Mouse (Mus musculus) stomach, embryonic 14.5 days (tissue): ENCODE results near the gene Tmem246. TPM values are rescaled to one million over a fixed set of nuclear protein-coding genes. Genes with fewer than 3 reads are reported as not detected.

ENCODE experiments used
- ATAC-seq: fragments of 200-750 bp; cut with Nextera tagmentation; 2 replicates; pipeline ENCODE4 v1.8.0; 2017; ENCODE audit warnings: low read depth, moderate TSS enrichment; ENCODE audit not compliant: insufficient number of reproducible peaks, insufficient read depth, low FRiP score
- H3K27ac ChIP-seq: fragments of 300-500 bp; sonication (generic); 2 replicates; pipeline ENCODE4 v1.5.1; 2014; ENCODE audit warnings: mild to moderate bottlenecking, low read length, moderate library complexity, mixed read lengths
- H3K27me3 ChIP-seq: fragments of 300-500 bp; sonication (generic); 2 replicates; pipeline ENCODE4 v1.6.1; 2014; ENCODE audit warnings: low read length, control low read depth, mixed read lengths; ENCODE audit not compliant: control insufficient read depth, insufficient read depth
- H3K36me3 ChIP-seq: fragments of 300-500 bp; sonication (generic); 2 replicates; pipeline ENCODE4 v1.6.1; 2014; ENCODE audit warnings: mild to moderate bottlenecking, control low read depth, low read length, moderate library complexity, mixed read lengths; ENCODE audit not compliant: control insufficient read depth, insufficient read depth
- H3K4me1 ChIP-seq: fragments of 300-500 bp; sonication (generic); 2 replicates; pipeline ENCODE4 v1.6.1; 2014; ENCODE audit warnings: low read length, control low read depth, mixed read lengths; ENCODE audit not compliant: control insufficient read depth, insufficient read depth
- H3K4me2 ChIP-seq: fragments of 300-500 bp; sonication (generic); replicated peaks from 2 replicates; pipeline ENCODE4 v1.6.1; 2014; ENCODE audit warnings: low read depth, low read length, control low read depth
- H3K4me3 ChIP-seq: fragments of 300-500 bp; sonication (generic); 2 replicates; pipeline ENCODE4 v1.5.1; 2014; ENCODE audit warnings: low read depth, low read length, control low read depth
- H3K9ac ChIP-seq: fragments of 300-500 bp; sonication (generic); replicated peaks from 2 replicates; pipeline ENCODE4 v1.6.1; 2014; ENCODE audit warnings: low read depth, mild to moderate bottlenecking, control low read depth, low read length, moderate library complexity, mixed read lengths
- H3K9me3 ChIP-seq: fragments of 300-500 bp; sonication (generic); 2 replicates; pipeline ENCODE4 v1.6.1; 2016; ENCODE audit warnings: low read depth, low read length, control low read depth; ENCODE audit not compliant: control insufficient read depth
- WGBS: fragments of 180-500 bp; shearing (Covaris S2); extraction: QIAGEN DNeasy Blood & Tissue Kit; methylation state at CpG from one replicate; pipeline ENCODE4 v1.1.7; 2014; 5-methylcytosine and 5-hydroxymethylcytosine counted together
- polyA plus RNA-seq: library from polyadenylated mRNA; unstranded; fragments of >200 nt; fragmentation: Nextera tagmentation; extraction: Ambion mirVana; gene quantifications from 2 replicates; pipeline ENCODE4 v1.2.1, GENCODE M21; 2014

Gene Tmem246
- polyA plus RNA-seq, 1 experiment from 2014 or later, result 30.1 TPM

GRCm38 (mm10) chr4:49558181-49558580, 39.5 kb downstream of the Tmem246 start:
- Histone ChIP-seq H3K27me3 (no peaks in the 10 kb centered on the region), H3K4me3 (no peak overlapping the region), H3K36me3 (no peaks in the 10 kb centered on the region), H3K4me1 (no peaks in the 10 kb centered on the region), H3K9ac (no peak overlapping the region), H3K27ac (no peak overlapping the region), H3K9me3 (no peaks in the 10 kb centered on the region), H3K4me2 (no peak overlapping the region)
- WGBS, result 51% methylated on average over 2 of the region's 2 CpGs
- no peak for ATAC-seq

- Histone ChIP-seq H3K9ac (no peak overlapping the region), H3K9me3 (no peaks in the 10 kb centered on the region), H3K4me3 (no peak overlapping the region), H3K4me2 (no peak overlapping the region), H3K27ac (no peak overlapping the region), H3K36me3 (no peaks in the 10 kb centered on the region), H3K4me1 (no peaks in the 10 kb centered on the region), H3K27me3 (no peaks in the 10 kb centered on the region)
- 100% methylated on average over 7 of the region's 7 CpGs for WGBS
- no peak for ATAC-seq
These were observed 40.3 kb downstream of the Tmem246 start for GRCm38 (mm10) chr4:49557375-49557774.

- Histone ChIP-seq H3K27ac (no peak overlapping the region), H3K9me3 (no peaks in the 10 kb centered on the region), H3K9ac (no peak overlapping the region), H3K27me3 (no peaks in the 10 kb centered on the region), H3K4me3 (no peak overlapping the region), H3K4me1 (no peaks in the 10 kb centered on the region), H3K36me3 (no peaks in the 10 kb centered on the region), H3K4me2 (no peak overlapping the region)
- ATAC-seq, result no peak
- WGBS, result 69% methylated on average over 5 of the region's 5 CpGs
These were observed 44.3 kb downstream of the Tmem246 start for GRCm38 (mm10) chr4:49553380-49553779.

GRCm38 (mm10) chr4:49549383-49549782, 48.3 kb downstream of the Tmem246 start, which contains the start of gene Aldob:
Gene Aldob, minus strand, starts transcription at chr4:49549546.
- H3K4me1 ChIP-seq, result no peaks in the 10 kb centered on the region
- no peak for ATAC-seq
- H3K4me3 ChIP-seq, result no peak within 1 kb of the TSS
- no peak within 1 kb of the TSS for H3K27ac ChIP-seq
- no peaks in the 10 kb centered on the region for H3K36me3 ChIP-seq
- H3K9me3 ChIP-seq, result no peaks in the 10 kb centered on the region
- 30% methylated on average over 3 of the region's 3 CpGs for WGBS
- no peaks in the 10 kb centered on the region for H3K27me3 ChIP-seq
- no peak within 1 kb of the TSS for H3K4me2 ChIP-seq
- H3K9ac ChIP-seq, result no peak within 1 kb of the TSS

- H3K4me2 ChIP-seq, result no peak overlapping the region
- no peak overlapping the region for H3K27ac ChIP-seq
- ATAC-seq, result no peak
- WGBS, result 89% methylated on average over 7 of the region's 7 CpGs
- H3K9ac ChIP-seq, result no peak overlapping the region
- no peaks in the 10 kb centered on the region for H3K4me1 ChIP-seq
- H3K27me3 ChIP-seq, result no peaks in the 10 kb centered on the region
- no peaks in the 10 kb centered on the region for H3K36me3 ChIP-seq
- no peak overlapping the region for H3K4me3 ChIP-seq
- no peaks in the 10 kb centered on the region for H3K9me3 ChIP-seq
These were observed 50.0 kb downstream of the Tmem246 start for GRCm38 (mm10) chr4:49547544-49548219.

- no peak overlapping the region for H3K27ac ChIP-seq
- no peaks in the 10 kb centered on the region for H3K9me3 ChIP-seq
- no peaks in the 10 kb centered on the region for H3K36me3 ChIP-seq
- no peak overlapping the region for H3K4me2 ChIP-seq
- no peak overlapping the region for H3K4me3 ChIP-seq
- no peak overlapping the region for H3K9ac ChIP-seq
- H3K27me3 ChIP-seq, result no peaks in the 10 kb centered on the region
- ATAC-seq, result no peak
- no peaks in the 10 kb centered on the region for H3K4me1 ChIP-seq
- WGBS, result 71% methylated on average over 6 of the region's 6 CpGs
These were observed 50.7 kb downstream of the Tmem246 start for GRCm38 (mm10) chr4:49546873-49547543.

- no peaks in the 10 kb centered on the region for H3K36me3 ChIP-seq
- no peaks in the 10 kb centered on the region for H3K9me3 ChIP-seq
- ATAC-seq, result no peak
- H3K27ac ChIP-seq, result no peak overlapping the region
- H3K9ac ChIP-seq, result no peak overlapping the region
- H3K27me3 ChIP-seq, result no peaks in the 10 kb centered on the region
- H3K4me1 ChIP-seq, result no peaks in the 10 kb centered on the region
- 80% methylated on average over 2 of the region's 2 CpGs for WGBS
- no peak overlapping the region for H3K4me3 ChIP-seq
- no peak overlapping the region for H3K4me2 ChIP-seq
These were observed 51.6 kb downstream of the Tmem246 start for GRCm38 (mm10) chr4:49546026-49546425.

GRCm38 (mm10) chr4:49540966-49541365, 56.7 kb downstream of the Tmem246 start:
- Histone ChIP-seq H3K9ac (no peak overlapping the region), H3K27me3 (no peaks in the 10 kb centered on the region), H3K4me3 (no peak overlapping the region), H3K9me3 (no peaks in the 10 kb centered on the region), H3K4me1 (no peaks in the 10 kb centered on the region), H3K36me3 (no peaks in the 10 kb centered on the region), H3K4me2 (no peak overlapping the region), H3K27ac (no peak overlapping the region)
- 76% methylated on average over 3 of the region's 3 CpGs for WGBS
- ATAC-seq, result no peak
